Mouse (Mus musculus) kidney, adult 9 months (tissue): ENCODE data around the gene Gtdc1.

Experiments used
- DNase-seq: peaks from one replicate; pipeline ENCODE4 v3.0.0; 2022

The Gtdc1 gene

DNA sequence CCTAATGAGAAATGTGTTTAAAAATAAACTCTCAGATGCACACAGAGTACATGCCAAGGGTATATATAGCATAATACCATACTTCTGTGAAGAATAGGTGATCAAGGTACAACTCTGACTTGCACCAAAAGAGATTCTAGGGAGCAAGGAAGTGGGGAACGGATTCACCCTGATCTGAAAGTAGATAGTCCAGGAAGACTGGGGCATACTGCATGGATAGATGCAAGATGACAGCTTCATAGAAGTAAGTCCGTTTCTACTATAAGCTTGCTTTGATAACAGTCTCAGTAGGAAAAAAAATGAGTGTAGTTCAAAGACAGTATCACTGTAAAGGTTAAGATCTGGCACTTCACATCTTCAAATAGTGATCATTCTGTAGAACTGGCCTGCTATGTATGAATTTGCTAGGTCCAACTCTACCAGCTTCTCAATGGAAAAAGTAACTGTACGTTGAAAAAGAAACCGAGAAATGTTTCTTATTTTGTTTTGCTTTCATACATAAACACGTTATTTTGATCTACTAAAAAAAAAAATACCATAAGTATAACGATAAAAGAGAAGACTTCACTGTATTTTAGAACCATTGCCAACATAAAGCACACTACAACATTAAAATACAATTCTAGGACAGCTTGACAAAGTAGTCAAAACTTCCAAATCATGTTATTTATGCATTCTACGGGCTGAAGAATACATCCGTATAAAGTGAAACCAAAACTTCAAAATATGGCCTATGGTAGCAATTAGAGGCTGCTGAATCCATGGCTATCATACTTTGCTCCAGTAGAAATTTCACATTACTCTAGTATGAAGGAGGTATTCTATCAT, 4.2 kb downstream of the Gtdc1 start:
- no peak for DNase-seq

DNA sequence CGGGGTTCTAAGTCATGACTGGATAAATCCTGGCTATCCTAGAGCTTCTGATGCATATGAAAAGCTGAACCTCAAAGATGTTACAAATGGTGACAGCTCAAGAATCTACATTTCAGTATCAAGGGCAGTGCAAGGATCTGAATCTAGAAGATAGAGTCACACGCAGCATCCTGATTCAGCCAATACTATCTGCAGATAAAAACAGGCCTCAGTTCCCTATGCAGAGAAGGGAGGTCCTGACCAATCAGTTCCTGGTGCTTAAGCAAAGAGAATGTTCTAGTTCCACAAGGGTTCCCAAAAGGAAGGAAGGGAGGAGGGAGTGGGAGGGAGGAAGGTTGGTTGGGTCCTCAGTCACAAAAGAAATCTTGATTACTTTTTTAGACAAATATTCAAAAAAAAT, 5.0 kb downstream of the Gtdc1 start:
- no peak for DNase-seq

DNA sequence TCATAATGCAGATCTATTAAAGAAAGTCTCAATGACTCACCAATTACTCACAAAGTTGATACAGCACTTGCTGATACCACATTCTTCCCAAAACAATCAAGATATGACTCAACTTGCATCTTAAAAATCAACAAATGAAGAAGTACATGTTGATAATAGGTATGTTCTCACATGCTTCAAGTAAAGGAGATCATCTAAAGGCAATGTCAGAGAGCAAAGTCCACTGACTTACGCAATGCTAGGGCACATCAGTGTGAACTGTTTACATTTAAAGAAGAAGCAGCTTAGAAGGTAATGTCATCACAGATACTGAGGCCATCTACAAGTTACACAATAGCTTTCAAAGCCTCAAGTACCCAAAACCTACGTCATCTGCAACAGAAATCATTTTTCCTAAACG, 7.0 kb downstream of the Gtdc1 start:
- no peak for DNase-seq

DNA sequence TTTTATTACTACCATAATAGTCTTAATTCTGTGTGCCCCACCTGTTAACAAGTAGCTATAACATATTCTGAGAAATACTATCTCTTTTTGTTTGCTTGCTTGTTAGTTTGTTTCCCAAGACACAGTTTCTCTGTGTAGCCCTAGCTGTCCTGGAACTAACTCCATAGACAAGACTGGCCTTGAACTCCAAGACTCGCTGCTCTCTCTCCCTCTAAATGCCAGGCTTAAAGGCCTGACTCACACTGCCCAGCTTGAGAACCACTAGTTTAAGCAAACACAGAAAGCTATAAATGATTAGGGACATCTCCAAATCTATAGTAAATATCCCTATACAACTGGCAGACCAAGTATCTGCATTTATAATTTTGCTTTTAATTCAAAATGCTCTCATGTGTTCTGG, 8.1 kb downstream of the Gtdc1 start:
- DNase-seq: no peak

DNA sequence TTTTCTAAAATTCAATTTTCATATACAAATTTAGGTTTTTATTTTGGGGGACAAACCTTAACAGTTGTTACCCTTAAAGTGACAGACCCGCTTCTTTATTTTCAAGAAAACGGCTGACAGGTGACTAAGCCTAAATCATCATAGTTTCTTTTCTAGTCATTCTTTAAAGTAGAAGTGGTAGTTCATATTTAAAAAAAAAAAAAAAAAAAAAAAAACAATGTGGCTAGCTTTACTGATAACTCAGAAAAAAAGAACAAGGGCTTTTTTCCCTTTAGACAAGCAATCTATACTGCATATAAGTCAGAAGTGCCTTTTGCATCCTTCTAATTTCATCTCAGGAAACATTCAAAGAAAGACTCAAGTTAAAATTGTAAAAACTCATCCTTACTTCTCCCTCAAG, 8.7 kb downstream of the Gtdc1 start:
- DNase-seq: no peak

DNA sequence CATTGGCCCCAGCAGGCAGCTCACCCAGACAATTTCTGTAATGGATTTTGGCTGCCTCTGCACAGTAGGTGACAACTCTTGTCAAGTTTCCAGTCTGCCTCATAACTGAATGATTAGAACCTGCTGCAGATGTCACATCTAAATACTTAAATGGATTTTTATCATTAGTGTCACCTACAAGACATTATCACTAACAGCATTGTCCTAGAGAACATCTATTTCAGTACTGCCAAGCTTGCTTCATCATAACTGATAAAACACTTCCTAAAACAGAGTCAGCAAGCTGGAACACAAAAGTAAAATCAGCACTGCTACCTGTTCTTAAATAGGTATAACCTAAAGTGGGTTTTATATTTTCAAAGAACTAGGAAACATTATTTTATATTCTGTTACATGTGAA, 11.2 kb downstream of the Gtdc1 start:
- DNase-seq: no peak

DNA sequence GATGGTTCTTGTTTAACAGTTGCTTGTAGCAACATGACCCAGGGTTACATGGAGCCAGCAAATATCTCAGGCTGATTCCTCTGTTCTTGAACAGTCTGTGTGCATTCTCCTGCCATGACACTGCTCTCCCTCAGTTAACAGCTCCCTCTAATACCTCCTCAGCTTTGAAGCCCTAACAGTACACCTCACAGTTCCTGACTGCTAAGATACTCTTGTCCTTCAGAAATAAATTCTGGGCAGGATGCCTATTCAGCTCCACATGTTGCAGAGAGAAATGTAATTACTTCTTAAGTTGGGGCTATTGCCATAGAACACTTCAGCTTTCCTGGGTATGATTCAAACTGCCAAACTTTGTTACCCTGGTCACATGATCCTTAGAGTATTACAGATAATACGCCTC, 29.7 kb downstream of the Gtdc1 start:
- no peak for DNase-seq

DNA sequence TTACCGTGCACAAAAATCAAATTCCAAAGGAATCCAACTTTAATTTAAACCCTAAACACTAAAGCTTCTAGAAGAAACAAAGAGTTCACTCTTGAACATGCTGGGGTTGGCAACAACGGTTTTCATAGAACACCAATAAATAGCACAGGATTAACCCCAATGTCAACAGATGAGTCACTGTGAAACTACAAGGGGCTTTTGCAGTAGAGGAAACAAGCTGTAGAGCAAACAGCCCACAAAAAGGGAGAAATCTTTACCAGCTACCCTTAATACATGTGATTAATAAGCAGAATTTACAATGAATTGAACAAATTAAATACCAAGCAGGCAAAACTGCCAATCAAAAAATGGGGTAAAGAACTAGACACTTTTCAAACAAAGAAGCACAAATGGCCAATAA, 53.7 kb downstream of the Gtdc1 start:
- no peak for DNase-seq

DNA sequence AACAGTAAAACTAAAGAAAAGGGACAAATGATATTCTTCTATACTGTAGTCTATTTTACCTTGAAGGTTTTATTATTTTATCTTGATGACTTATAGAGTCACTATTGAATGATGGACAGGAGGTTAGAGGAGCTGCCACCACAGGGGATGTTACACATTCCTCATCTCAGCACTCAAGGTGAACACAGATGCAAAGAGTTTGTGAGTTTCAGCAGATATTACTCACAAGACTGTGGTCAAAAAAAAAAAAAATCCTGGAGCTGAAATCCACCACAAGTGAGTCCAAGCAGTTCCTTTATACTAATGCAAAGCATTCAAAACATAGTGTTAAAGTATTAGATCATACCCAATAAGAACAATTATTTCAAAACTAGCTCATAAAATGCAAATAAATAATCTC, 62.7 kb downstream of the Gtdc1 start:
- DNase-seq: no peak

DNA sequence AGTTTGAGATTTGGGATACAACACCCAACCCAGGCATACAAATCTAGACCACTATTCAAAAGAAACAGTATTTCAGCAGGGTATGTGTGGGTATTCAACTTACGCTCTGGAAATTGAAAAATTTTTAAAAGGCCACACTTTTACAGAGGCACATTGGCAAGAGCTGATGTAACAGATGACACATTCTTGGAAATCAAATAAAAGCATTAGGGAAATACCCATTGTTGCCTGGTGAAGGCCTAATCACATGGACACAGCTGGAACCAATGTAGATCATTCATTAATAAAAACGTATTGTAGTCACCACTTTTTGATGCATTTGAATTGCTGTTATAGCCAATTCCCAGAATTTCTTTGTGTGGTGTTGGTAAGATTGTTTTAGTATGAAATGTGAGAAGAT, 73.0 kb downstream of the Gtdc1 start:
- no peak for DNase-seq

DNA sequence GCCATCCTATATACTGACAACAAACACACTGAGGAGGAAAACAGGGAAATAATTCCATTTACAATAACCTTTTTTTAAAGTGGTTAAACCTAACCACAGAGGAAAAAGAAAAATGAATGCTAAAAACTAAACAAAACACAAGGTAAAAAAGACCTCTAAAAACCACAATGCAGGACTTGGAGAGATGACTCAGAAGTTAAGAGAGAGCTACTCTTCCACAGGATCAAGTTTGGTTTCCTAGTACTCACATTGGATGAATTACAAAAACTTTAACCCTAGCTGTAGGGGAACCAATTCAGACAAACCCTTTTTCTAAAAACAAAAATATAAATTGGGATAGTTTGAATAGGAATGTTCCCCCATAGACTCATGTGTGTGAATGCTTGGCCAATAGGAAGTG, 77.8 kb downstream of the Gtdc1 start:
- no peak for DNase-seq

DNA sequence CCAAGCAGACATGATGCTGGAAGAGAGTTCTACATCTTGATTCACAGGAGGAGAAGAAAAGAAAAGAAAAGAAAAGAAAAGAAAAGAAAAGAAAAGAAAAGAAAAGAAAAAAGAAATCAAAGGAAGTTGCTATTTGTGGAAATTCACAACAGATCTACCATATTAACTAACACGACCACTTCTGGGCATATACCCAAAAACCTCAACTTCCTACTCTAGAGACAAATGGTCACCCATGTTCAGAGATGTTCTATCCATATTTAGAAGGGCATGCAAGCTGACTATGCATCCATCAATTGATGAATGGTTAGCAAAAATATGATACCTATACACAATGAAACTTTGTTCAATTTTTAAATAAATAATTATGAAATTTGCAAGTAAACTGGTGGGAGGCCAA, 79.3 kb downstream of the Gtdc1 start:
- no peak for DNase-seq

DNA sequence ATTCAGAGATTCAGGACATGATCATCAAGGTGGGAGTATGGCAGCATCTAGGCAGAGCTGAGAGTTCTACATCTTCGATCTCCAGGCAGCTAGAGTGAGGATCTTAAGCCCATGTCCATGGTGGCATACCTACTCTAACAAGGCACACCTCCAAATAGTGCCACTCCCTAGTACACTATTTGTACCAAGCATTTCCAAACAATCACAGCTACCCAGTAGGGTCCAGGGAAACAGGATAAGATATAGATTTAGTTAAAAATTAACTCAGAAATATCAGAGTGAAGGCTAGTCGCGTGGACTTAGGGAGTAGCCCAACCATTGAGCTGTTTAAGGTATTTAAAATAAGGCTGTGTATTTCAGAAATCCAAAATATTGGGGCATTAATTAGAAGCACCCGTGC, 82.0 kb downstream of the Gtdc1 start:
- no peak for DNase-seq

DNA sequence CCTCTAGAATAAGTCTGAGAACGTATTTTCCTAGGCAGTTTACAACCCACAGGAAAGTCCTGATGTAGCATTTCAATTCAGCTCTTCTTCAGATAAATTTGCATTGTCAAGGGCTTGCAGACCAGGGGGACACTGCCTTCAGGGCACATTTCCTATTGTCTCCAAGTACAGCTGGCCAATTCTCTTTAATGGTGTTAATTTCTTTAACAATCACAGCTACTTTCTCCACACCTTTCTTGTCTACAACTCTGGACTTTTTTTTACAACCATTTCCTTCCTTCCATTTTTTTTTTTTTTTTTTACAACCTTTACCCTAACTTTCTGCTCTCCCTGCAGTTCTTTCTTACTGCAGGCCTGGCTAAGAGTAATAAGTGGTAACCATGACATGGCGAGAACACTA, 97.7 kb downstream of the Gtdc1 start:
- no peak for DNase-seq

DNA sequence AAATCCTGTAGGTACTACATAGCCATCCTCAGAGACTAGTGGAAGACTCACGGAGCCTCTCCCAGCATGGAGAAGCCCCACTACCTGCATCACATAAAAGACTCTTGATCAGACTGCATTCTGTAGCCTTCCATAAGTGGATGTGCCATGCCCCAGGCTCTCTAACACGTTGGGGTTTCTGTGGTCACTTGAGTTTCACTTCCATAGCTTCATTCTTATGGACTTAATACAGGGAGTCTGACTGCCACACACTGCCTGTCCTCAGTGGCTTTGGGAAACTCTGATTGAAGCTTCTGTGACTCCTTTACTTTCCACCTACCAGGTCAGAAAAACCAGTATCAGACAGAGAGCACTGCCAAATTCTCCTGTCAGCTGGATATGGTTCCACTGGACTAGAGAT, 98.1 kb downstream of the Gtdc1 start:
- no peak for DNase-seq

DNA sequence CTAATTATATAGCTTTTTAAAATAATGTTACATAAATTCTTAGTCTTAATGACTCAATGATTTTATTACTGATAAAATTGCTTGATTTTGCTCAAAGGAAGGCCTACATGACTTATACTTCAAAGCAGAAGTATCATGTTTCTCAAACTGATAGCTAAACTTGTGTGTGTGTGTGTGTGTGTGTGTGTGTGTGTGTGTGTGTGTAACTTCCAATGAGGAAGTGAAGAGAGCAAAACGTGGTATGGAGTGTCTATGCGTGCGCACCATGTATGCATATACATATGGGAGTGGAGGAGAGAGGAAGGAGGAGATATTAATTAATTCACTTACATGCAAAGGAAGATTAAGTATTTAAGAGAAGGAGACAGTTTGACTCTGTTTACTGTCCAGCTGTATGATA, 100.8 kb downstream of the Gtdc1 start:
- DNase-seq: no peak

DNA sequence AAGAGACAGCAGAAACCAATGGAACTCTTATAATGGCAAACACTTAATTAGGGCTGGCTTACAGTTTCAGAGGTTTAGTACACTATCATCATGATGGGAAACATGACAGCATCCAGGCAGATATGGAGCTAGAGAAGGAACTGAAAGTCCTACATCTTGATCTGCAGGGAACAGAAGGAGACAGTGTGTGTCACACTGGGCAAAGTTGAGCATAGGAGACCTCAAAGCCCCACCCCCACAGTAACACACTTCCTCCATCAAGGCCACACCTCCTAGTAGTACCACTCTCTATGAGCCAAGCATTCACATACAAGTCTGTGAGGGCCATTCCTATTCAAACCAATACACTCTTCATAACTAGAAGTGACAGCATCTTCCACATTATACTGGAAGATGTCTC, 109.7 kb downstream of the Gtdc1 start:
- no peak for DNase-seq

DNA sequence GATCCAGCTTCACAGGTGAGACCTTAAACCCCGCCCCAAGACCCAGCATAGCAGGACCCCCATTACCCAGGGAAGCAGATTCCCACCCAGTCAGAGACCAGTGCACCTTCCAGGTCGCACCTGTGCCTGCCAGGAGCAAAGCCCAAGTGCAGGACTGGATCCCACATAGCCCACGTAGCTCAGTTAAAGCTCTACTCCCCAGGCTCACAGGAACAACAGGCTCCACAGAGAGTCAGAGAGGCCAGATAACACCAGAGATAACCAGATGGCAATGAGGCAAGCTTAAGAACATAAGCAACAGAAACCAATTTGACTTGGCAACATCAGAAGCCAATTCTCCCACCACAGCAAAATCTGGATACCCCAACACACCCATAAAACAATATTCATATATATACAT, 113.7 kb downstream of the Gtdc1 start:
- DNase-seq: no peak

DNA sequence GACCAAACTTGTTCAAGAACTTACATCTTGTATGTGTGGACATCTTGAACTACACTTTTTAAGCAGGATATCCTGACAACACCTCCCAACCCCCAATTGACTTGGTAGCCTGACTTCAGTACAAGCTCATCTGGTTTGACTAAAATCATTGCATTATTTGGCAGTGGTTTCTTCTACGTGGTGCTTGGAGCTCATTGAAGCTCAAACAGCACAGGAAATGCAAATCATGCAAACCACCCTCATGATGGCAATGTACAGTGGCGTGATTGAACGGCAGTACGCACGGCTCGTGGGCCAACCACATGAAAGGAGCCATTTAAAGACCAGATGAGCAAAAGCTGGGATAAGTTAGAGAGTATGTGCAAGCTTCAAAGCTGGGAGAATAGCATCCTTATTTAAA, 123.0 kb downstream of the Gtdc1 start:
- no peak for DNase-seq

DNA sequence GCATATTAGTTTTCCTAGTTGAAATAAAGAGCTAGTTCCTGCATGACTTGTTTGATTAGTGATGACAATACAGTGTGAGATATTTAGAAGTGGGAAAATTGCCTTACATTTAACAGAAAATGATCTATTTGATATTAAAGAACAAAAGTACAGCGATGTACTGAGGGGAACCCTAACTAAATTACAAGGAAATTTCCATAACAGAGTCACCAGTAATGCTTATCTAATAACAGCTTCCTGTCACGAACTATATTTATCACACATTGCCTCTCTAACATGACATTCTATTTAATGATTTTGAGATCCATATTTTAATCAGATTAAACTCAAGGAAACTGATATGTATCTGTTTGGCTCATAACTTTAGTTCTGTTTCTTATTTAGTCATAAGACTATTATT, 126.1 kb downstream of the Gtdc1 start:
- no peak for DNase-seq

DNA sequence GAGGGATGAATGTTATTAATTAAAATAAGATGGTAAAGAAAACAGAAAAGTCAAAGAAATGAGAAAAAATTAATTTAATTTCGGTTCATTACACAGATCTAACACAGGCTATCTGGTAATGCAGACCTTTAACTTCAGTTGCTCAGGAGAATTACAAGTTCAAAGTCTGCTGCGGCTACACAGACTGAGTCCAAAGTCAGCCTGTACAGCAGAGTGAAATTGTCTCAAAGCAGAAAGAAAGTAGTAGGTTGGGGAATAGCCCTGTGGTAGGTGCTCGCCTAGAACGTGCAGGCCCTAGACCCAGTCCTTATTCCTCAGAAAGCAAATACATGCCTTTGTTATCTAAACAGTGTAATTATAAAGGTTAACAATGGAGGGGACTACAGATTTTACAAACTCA, 135.6 kb downstream of the Gtdc1 start:
- DNase-seq: peak; percentile 73

DNA sequence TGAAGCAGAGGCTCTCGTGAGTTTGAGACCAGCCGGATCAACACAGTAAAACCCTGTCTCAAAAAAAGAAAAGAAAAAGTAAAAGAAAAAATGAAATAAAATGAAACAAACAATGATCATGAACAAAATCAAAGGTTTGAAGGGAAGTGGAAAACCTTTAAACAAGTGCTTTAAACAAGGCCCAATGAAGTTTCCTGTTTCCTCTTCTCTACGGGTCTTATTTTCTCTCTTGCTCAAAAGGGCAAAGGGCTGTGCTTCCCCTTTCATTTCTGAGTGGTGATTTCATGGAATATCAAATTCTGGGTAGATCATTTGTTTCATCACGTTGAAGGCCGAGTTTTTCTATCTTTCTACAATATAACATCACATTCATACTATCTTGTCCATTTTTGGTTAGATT, 136.3 kb downstream of the Gtdc1 start:
- no peak for DNase-seq

DNA sequence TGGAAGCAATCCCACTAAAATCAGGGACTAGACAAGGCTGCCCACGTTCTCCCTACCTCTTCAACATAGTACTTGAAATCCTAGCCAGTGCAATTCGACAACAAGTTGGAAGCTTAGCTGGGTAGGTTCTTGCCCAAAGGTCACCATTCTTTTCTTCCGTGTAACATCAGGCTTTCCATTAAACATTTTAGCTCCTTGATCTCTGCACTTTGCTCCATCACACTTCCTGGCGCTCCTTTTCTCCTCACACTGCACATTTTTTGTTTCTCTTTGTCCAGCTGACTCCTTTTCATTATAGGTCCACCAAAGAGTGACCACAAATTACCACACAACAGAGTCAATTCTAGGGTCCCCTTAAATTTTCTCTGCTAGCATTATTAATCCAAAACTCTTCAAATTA, 144.7 kb downstream of the Gtdc1 start:
- peak; percentile 84 for DNase-seq

DNA sequence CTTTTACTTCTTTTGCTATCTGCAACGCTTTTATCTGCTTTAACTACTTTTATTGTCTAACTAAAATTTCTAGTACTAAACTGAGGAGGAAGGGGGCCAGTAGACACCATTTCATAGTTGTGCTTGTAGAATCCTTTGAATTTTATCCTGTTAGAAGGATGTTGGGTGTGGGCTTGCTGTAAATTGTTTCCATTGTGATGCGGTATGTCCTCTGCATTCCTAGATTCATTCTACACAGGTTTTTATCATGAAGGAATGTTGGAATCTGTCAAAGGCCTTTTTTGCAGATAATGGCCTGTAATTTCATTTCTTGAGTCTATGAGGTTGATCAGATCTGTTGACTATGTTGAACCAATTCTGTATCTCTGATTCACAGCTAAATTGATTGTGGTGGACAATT, 146.5 kb downstream of the Gtdc1 start:
- no peak for DNase-seq

DNA sequence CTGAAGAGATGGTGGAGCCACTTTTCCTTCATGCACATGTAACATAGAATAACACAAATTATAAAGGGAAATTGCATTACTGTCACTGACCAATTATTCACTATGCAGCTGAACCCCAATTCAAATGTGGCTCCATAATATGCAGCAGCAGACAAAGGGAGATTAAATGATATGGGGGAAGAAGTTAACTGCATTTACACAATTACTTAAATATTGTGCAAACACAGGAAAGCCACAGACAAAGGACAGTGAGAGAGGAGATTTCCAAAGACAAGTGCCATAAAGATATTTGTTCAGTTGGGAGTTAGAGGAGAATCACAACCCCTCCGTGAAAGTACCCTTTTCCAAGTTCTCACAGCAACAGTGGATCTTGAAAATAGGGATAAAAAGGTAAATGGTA, 163.6 kb downstream of the Gtdc1 start:
- DNase-seq: no peak

DNA sequence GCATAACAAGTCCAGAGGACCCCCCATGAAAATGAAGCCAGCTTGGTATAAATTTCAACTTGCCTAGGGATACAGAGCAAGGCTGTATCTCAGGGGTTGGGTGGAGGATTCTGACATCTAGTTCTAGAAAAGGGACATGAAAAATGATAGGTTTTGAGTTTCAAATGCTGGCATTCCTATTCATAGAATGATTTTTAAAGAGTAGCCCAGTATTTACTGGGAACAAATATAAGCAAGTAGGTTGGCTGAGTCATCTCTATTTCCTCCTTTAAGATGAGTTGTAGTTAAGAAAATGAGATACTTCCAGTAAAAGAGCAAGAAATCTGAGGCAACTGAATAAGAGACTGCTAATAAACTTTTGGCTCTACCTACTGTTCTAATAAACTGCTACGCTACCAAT, 190.8 kb downstream of the Gtdc1 start:
- no peak for DNase-seq
